Mouse (Mus musculus): ENCODE measurements at regions not wholly inside any gene's neighbourhood (a gene's known extent, or its start where the extent isn't known, plus 50 kb on each side); places are given as distances from the start of the nearest gene placed in this dataset.
A peak's percentile ranks its signal among the peaks of the same experiment; 100 is the strongest.

- peak; percentile 9 for DNase-seq
Measured at GRCm38 (mm10) chr5:101120509-101121201, 275.1 kb downstream of the Gpat3 start.

DNA sequence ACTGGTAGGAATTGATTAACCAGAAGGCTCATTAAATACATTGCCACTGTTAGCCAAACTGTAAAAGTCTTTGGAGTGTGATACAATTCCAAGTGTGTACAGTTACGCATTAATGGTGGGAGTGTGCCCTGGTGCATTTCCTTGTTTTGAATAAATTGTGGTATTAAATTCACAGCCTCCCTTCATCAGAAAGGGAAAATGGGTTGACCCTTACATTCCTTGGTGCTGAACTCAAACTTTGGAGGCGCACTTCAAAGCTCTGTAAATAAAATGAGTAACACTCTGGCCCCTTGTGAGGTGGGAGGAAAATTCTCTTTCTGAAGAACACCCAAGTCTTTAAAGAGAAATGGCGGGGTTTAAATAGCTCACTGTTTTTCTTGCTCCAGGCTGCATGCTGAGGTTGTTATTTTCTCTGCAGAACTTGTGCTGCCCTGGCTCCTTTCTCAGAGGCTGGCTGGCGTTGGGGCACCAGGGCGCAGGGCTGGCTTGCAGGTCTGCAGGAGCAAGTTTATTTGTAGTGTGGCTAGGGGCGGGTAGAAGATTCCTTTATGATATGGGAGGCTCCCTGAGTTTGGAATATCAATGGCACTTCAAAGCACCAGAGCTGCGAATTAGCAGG lies 266.7 kb downstream of the Gpat3 start:
- DNase-seq: no peak

GRCm38 (mm10) chr5:101111619-101112018 lies 266.1 kb downstream of the Gpat3 start:
- no peak for DNase-seq

DNA sequence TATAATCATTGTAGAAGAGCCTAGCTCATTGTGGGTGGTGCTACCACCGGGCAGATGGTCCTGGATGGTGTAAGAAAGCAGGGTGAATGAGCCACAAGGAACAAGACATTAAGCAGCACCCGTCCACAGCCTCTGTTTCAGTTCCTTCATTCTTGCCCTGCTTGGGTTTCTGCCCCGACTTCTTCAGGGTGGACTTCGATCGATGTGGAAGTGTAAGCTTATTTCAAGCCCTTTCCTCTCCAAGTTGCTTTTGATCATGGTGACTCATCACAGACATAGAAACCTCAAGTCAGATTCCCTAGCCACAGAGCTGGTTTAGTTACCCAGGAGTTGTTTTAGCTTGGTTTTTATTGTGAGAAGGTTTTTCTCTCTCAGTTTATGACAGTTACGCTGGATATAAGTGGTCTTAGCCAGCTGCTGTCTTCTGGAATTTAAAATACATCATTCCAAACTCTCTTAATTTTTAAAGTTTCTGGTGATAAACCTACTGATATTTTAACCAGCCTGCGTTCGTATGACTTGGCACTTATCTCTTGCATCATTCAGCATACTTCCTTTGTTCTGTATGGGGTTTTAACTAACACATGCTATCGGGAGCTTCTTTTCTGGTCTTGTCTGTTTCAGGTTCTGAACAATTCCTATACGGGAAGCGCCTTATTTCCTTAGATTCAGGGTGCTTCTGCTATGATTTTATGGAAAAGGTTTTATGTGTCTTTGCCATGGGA lies 255.6 kb downstream of the Gpat3 start:
- no peak for DNase-seq

DNA sequence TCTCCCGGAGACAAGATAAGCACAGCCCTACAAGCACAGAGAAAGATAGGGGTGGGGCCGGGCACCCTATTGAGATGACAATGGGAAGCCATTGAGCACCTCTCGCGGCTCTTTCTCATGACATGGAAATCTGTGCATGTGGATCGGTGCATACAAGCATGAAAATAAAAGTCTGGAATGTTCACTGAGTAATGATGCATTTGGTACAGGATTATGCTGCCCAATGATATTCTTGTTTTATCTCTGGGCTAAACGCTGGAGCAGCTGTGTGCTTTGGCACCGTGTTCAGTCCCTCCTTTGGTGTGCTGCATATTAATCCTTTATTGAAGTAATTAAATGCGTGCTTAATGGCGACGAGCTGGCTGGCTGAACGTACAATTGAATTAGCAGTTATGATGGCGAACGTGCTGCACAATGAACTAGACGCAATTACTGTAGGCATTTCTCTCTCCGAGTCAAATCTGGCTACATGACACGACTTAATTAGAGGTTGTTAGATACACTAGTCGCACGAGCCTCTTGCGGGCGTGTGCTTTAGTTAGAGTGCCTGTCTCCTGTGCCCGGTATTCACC lies 245.6 kb downstream of the Gpat3 start:
- no peak for DNase-seq

DNA sequence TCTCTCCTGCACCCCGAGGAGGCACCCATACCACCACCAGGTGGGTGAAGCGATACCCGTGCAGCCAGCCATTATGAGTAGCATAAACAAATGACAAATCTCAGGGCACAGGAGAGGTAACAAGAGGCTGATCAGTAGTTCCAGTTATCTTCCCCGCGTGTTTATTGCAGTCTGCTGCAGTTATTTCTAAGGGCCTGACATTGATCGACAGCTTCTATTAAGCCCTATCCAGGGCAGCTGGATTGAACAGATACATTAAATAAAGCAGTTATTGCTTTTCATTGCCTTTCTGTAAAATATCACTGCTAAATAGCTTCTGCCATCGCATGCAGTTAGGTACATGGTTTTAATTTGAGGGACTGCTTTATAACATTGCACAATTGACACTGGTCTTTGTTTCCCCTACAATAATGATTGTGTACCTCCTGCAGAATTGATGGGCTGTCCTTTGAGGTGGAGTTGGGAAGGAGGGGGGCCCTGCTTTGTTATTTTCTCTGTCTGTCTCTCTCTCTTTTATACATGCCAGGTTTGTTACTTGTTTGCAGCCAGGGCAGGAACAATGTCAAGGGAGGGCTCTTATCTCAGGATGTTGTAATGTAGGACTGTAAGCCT lies 245.0 kb downstream of the Gpat3 start:
- DNase-seq: no peak

- no peak for DNase-seq
Measured at GRCm38 (mm10) chr5:101085199-101085598, 239.7 kb downstream of the Gpat3 start.

DNA sequence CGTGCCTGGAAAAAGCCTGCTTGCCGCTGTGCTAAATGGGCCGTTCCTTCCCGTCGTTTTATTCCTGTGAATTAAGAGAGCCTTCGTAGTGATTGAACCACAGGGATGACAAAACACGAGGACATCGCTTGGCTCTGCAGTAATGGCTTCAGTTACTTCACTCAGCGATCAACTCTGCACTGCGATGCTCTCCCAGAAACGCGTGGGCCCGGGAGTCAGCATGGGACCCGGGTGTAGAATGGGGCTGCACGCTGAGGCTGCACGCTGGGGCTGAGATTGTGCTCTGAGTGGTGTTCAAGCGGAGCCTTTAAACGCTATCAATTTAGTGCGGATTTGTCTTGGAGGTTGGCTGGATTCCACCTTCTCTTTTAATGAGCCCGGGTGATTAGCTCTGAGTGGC lies 237.1 kb downstream of the Gpat3 start:
- no peak for DNase-seq

DNA sequence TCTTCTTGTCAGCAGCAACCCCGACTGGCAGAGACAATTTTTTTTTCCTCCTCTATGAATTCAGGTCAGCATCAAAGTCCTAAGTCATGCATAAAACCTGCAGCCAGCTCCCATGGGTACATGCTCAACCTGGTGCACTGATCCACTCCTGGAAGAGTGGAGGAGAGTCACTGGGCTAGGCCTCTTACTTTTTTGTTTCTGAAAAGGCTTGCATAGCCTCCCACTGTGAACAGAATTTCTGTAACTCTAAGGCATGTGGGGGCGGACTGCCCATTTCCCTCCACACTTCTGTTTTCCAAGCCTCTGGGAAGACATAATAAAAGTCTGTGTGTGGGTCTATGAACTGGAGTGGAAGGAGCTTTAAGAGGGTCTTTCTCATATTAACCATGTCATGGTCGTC lies 218.8 kb downstream of the Gpat3 start:
- DNase-seq: no peak

DNA sequence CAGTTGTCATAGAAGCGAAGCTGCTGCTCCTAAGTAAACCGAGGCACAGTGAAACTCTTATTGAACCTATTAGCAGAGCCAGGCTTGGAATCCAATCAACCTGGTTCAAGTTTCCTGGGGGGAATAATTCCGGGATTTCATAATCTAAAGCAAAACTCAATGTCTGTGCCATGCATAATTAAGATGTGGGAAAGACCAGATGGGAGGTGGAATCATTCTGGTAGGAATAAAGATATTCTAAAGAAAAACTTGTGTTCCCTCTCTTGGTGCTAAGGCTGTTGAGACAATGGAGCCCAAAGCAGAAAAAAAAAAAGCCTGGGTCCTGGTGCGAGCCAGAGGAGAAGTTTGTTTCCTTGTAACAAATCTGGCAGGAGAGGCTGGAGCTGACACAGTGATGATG lies 217.7 kb downstream of the Gpat3 start:
- no peak for DNase-seq

- DNase-seq: no peak
Measured at GRCm38 (mm10) chr5:101051591-101051990, 206.1 kb downstream of the Gpat3 start.

- DNase-seq: no peak
Measured at GRCm38 (mm10) chr5:101040488-101040887, 195.0 kb downstream of the Gpat3 start.

- no peak for DNase-seq
Measured at GRCm38 (mm10) chr5:101032968-101033367, 187.5 kb downstream of the Gpat3 start.

DNA sequence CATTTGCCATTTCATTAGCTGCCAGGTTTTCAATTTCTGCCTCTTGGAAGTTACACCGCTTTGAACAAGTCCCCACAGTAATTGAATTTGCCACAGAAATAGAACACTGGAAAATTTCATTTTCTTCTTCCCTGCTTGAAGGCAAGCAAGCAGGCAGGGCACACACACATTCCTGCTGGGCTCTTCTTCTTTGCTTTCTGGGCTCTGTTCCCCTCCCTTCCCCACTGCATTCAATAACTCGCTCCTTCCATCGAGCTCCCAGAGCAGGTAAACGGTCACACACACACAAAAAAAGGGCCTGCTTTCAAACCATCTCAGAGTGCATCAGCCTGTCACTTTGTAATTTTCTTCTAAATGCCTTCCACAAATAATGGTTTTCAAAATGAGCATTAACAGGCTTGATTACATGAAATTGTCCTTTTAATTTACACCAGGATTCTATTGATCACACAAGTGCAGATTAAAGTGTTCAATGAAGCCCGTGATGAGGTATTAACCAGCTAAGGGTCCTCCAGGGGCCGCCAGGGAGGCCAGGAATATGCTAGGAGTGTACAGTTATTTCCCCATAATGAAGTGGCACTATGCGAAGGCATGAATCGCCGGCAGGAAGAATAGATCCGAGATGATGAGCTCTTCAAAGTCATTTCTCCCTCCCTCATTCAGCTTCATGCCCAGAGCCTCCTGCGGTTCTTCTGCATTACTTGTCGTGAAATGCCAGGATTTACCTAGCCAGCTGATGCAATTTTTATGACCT lies 186.8 kb downstream of the Gpat3 start:
- DNase-seq: no peak

DNA sequence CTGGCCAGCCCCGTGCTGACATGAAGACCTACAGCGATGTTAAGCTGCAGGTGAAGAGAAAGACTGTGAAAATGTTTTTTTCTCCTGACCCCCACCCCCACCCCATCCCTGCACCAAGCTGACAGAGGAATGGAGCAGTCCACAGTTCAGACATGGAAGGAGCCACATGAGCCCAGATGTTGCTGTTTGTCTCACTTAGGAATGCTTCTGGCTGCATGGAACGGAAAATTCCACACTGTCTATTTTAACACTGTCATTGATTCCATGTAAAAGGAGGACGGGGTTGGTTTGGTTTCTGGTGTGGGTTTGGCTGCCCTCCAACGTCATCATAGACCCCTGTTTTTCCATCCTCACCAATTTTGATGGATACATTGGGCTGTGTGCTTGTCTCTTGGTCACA lies 179.3 kb downstream of the Gpat3 start:
- DNase-seq: no peak

- DNase-seq: no peak
Measured at GRCm38 (mm10) chr5:101023784-101024183, 178.3 kb downstream of the Gpat3 start.

- peak; percentile 76 for DNase-seq
Measured at GRCm38 (mm10) chr5:101020784-101021183, 175.3 kb downstream of the Gpat3 start.

DNA sequence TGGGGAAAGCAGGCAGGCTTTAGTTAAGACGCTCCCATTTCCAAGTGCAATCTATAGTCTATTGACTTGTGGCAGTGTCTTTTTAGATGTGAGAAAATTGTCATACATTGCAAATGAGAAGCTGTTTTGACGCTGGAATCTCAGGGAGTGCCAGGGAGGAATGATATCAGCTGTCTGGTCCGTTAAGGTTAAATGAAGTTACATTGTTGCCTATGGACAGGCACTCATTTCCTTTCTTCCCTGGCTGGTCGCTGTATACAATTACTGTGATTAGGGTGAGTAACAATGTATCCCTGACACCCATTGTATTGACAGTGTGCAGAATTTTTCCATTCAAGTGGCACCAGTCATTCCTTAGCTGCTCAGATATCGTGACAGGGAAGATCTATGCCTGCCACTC lies 168.3 kb downstream of the Gpat3 start:
- no peak for DNase-seq

DNA sequence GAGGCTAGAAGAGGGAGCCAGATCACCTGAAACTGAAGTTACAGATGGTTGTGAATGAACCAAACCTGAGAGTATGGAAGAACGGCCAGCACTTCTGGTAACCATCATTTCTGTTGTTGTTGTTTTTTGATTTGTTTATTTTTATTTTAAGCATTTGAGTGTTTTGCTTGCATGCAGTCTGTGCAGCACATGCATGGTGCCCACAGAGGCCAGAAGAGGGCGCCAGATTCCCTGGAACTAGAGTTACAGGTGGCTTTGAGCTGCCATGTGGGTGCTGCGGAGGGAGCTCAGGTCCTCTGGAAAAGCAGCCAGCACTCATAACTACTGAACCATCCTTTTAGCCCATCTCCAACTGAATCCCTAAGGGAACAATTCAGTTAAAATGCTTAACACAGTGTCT lies 159.7 kb downstream of the Gpat3 start:
- no peak for DNase-seq

- no peak for DNase-seq
Measured at GRCm38 (mm10) chr5:101000436-101000835, 154.9 kb downstream of the Gpat3 start.

DNA sequence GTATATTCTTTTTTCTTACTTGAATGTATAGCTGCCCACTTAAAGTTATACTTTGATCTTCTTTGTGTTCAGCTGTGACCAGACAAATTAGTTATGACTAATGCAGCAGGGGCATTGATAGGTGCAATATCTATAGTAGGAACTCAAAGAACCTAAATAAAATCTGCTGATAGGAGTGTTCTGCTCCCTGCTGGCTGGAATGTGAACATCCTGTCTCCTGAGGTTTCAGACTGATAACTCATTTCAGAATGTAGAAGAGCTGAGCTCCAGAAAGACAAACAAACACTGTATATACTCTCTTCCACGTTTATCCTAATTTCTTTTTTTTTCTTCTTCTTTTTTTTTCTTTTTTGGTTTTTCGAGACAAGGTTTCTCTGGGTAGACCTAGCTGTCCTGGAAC lies 146.9 kb downstream of the Gpat3 start:
- DNase-seq: no peak

DNA sequence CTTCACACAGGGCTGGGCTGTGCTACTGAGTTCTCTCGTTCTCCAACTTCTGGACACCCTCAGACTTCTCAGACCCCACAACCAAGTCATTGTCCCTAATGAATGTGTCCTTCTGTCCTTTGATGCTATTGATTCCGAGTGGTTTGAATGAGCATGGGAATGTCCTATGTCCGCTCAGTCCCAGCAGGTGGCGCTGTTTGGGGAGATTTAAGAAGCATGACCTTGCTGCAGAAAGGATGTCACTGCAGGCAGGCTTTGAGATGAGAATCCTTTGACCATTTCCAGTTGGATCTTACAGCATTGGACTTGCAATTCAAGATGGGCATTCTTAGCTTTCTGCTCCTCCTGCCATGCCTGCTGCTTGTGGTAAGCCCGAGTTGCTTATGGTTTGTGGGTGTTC lies 146.1 kb downstream of the Gpat3 start:
- DNase-seq: peak; percentile 45

GRCm38 (mm10) chr5:100982573-100982936 lies 137.0 kb downstream of the Gpat3 start:
- no peak for DNase-seq
